Mouse (Mus musculus) ovary, postnatal 36 days (tissue): ENCODE data around the gene Rcc2.
A peak's percentile ranks its signal among the peaks of the same experiment; 100 is the strongest.

Experiments
- DNase-seq: peaks from one replicate; pipeline ENCODE4 v3.0.0; 2022; ENCODE audit warnings: low spot score, mixed read lengths

Rcc2 gene

GRCm38 (mm10) chr4:140684881-140685303 is 15.4 kb upstream of the Rcc2 start:
- no peak for DNase-seq

GRCm38 (mm10) chr4:140688044-140688825 is 12.1 kb upstream of the Rcc2 start:
- no peak for DNase-seq

GRCm38 (mm10) chr4:140688826-140689425 is 11.4 kb upstream of the Rcc2 start:
- DNase-seq, result no peak

GRCm38 (mm10) chr4:140689873-140690655 is 10.3 kb upstream of the Rcc2 start:
- no peak for DNase-seq

- DNase-seq, result no peak
Measured at GRCm38 (mm10) chr4:140691481-140691880, 8.9 kb upstream of the Rcc2 start.

GRCm38 (mm10) chr4:140693513-140693912 is 6.8 kb upstream of the Rcc2 start:
- no peak for DNase-seq

GRCm38 (mm10) chr4:140694551-140695060 is 5.7 kb upstream of the Rcc2 start:
- no peak for DNase-seq

- no peak for DNase-seq
Measured at GRCm38 (mm10) chr4:140695146-140695545, 5.2 kb upstream of the Rcc2 start.

GRCm38 (mm10) chr4:140695675-140696585 is 4.4 kb upstream of the Rcc2 start:
- DNase-seq, result no peak

GRCm38 (mm10) chr4:140699441-140700127 is 757 bp upstream of the Rcc2 start:
- DNase-seq, result peak; percentile 64

- peak; percentile 83 for DNase-seq
Measured at GRCm38 (mm10) chr4:140701049-140701715, 841 bp downstream of the Rcc2 start.

GRCm38 (mm10) chr4:140701716-140702561 is 1.6 kb downstream of the Rcc2 start:
- DNase-seq, result peak; percentile 49

GRCm38 (mm10) chr4:140702611-140703327 is 2.4 kb downstream of the Rcc2 start:
- DNase-seq, result peak; percentile 90

GRCm38 (mm10) chr4:140703636-140704035 is 3.3 kb downstream of the Rcc2 start:
- no peak for DNase-seq

- no peak for DNase-seq
Measured at GRCm38 (mm10) chr4:140704166-140704565, 3.8 kb downstream of the Rcc2 start.

- DNase-seq, result no peak
Measured at GRCm38 (mm10) chr4:140707615-140708014, 7.3 kb downstream of the Rcc2 start.

- DNase-seq, result no peak
Measured at GRCm38 (mm10) chr4:140708297-140708927, 8.1 kb downstream of the Rcc2 start.

- DNase-seq, result no peak
Measured at GRCm38 (mm10) chr4:140709111-140709510, 8.8 kb downstream of the Rcc2 start.
